Mouse (Mus musculus): ENCODE measurements around the gene Farp1. TPM values are rescaled to one million over a fixed set of nuclear protein-coding genes. Genes with fewer than 3 reads are reported as not detected.

Farp1 gene
- polyA plus RNA-seq, 1 experiment from 2014 or later = 45.2 TPM

DNA sequence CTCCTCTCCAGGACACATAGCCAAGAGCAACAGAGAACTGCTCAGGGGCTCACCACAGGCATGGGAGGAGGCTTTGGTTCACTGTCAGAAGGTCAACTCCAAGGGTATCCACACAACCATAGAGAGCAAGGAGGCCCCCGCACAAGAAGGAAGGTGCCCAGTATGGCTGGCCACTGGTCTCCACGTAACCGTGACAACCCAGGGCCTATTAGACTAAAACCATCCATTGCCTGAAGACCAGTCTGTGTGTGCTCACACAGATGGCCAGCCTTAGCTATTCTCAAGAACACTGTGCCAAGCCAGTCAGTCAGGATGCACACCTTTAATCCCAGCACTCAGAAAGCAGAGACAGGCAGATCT is 282.3 kb downstream of the Farp1 start:
- H3K4me2 ChIP-seq (replicated peaks) = no peak overlapping the region

GRCm38 (mm10) chr14:121318382-121318781 is 283.4 kb downstream of the Farp1 start:
- Histone ChIP-seq H3K36me3 (replicated peaks; ENCODE audit: control insufficient read depth, insufficient read depth) (no peaks in the 10 kb centered on the region), H3K9ac (no peak overlapping the region), H3K4me1 (replicated peaks; ENCODE audit: control insufficient read depth, insufficient read depth, low read length) (peaks cover 15% of the 10 kb centered on the region), H3K9me3 (ENCODE audit: control insufficient read depth, low read length) (no peaks in the 10 kb centered on the region), H3K27ac (no peak overlapping the region), H3K4me3 (replicated peaks; ENCODE audit: low read length) (no peak overlapping the region), H3K4me2 (replicated peaks) (no peak overlapping the region), H3K27me3 (ENCODE audit: control insufficient read depth, insufficient read depth, low read length) (no peaks in the 10 kb centered on the region)
- 89% methylated on average over 5 of the region's 5 CpGs for WGBS
- DNase-seq (ENCODE audit: low spot score) (no peak), ATAC-seq (ENCODE audit: low FRiP score) (no peak)

More for the DNA sequence above, 282.3 kb downstream of the Farp1 start:
- no peaks in the 10 kb centered on the region for H3K27me3 ChIP-seq (ENCODE audit: control insufficient read depth, insufficient read depth, low read length)
- H3K9me3 ChIP-seq (ENCODE audit: control insufficient read depth, low read length) = no peaks in the 10 kb centered on the region
- peaks cover 15% of the 10 kb centered on the region for H3K4me1 ChIP-seq (replicated peaks; ENCODE audit: control insufficient read depth, insufficient read depth, low read length)
- no peak overlapping the region for H3K9ac ChIP-seq
- 78% methylated on average over 3 of the region's 3 CpGs for WGBS
- DNase-seq (ENCODE audit: low spot score) (no peak), ATAC-seq (ENCODE audit: low FRiP score) (peak; percentile 31; the same call in 1 of the 2 replicates)
- H3K36me3 ChIP-seq (replicated peaks; ENCODE audit: control insufficient read depth, insufficient read depth) = no peaks in the 10 kb centered on the region
- H3K27ac ChIP-seq = no peak overlapping the region
- H3K4me3 ChIP-seq (replicated peaks; ENCODE audit: low read length) = no peak overlapping the region

DNA sequence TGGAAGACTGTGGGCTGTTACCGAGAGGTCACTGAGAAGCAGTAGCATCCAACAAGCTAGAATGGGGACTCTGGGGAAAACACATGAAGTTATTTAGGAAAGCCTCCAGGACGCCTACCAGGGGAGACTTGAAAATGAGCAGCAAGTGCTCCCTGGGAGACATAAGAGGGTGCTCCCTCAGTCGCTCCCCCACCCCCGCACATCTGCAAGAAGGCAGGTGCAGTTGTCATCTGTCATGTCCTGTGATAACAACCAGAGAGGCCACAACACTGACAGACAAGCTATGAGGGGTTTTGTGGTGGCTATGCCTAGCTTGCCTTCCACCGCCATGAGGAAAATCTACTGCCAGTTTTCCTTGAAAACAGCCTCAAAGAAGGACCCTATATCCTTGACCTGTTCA is 287.1 kb downstream of the Farp1 start:
- H3K27ac ChIP-seq = no peak overlapping the region
- no peak overlapping the region for H3K4me3 ChIP-seq (replicated peaks; ENCODE audit: low read length)
- WGBS = 86% methylated on average over 5 of the region's 5 CpGs
- no peak overlapping the region for H3K9ac ChIP-seq
- no peak for DNase-seq (ENCODE audit: low spot score)
- no peaks in the 10 kb centered on the region for H3K36me3 ChIP-seq (replicated peaks; ENCODE audit: control insufficient read depth, insufficient read depth)
- ATAC-seq (ENCODE audit: low FRiP score) = no peak
- H3K4me1 ChIP-seq (replicated peaks; ENCODE audit: control insufficient read depth, insufficient read depth, low read length) = peaks cover 3% of the 10 kb centered on the region; the same call in 1 of the 2 replicates
- H3K27me3 ChIP-seq (ENCODE audit: control insufficient read depth, insufficient read depth, low read length) = no peaks in the 10 kb centered on the region
- H3K9me3 ChIP-seq (ENCODE audit: control insufficient read depth, low read length) = no peaks in the 10 kb centered on the region
- H3K4me2 ChIP-seq (replicated peaks) = no peak overlapping the region

- Histone ChIP-seq H3K4me2 (replicated peaks) (no peak overlapping the region), H3K27ac (no peak overlapping the region), H3K9ac (no peak overlapping the region), H3K36me3 (replicated peaks; ENCODE audit: control insufficient read depth, insufficient read depth) (no peaks in the 10 kb centered on the region), H3K4me1 (replicated peaks; ENCODE audit: control insufficient read depth, insufficient read depth, low read length) (no peaks in the 10 kb centered on the region), H3K4me3 (replicated peaks; ENCODE audit: low read length) (no peak overlapping the region), H3K9me3 (ENCODE audit: control insufficient read depth, low read length) (no peaks in the 10 kb centered on the region), H3K27me3 (ENCODE audit: control insufficient read depth, insufficient read depth, low read length) (no peaks in the 10 kb centered on the region)
- WGBS = 86% methylated on average over 7 of the region's 7 CpGs
- ATAC-seq (ENCODE audit: low FRiP score) = no peak
- DNase-seq (ENCODE audit: low spot score) = no peak
These were observed 287.6 kb downstream of the Farp1 start for GRCm38 (mm10) chr14:121322641-121323040.

DNA sequence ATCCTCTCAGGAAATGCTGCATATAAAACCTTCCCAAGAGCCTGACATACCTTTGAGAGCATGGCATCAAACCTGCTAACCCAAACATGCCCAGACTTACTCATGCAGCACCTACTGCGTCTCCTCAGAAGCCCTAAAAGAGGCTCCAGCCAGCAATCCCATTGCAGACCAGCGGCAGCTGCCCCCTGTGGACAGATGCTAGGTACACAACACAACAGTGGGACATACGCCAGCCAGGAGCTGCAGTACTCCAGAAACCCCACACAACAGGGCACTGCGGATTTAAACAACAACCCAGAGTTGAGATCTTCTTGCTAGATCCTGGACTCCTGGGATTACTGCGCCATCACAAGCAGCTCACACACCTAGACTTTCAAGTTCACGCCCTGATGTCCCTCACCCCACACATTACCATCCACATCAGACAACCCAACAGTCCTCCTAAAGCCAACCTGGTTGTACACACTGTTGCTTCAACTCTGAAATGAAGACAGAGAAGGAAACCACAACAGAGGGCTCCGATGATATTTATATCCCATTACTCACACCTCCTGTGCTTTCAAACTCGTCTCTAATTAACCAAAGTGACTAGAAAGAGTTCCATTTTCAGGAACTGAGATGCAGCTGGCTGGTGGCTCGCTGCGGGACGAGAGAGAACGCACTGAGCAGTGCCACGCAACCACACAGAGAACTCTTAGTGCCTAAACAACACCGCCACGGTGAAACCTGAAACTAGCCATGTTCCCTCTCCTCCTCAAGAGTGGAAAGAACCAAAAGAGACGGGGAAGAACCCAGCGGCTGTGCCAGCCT is 289.7 kb downstream of the Farp1 start:
- WGBS = 90% methylated on average over 17 of the region's 17 CpGs
- Histone ChIP-seq H3K4me1 (replicated peaks; ENCODE audit: control insufficient read depth, insufficient read depth, low read length) (no peaks in the 10 kb centered on the region), H3K9me3 (ENCODE audit: control insufficient read depth, low read length) (no peaks in the 10 kb centered on the region), H3K4me2 (replicated peaks) (no peak overlapping the region), H3K27me3 (ENCODE audit: control insufficient read depth, insufficient read depth, low read length) (no peaks in the 10 kb centered on the region), H3K27ac (no peak overlapping the region), H3K9ac (no peak overlapping the region), H3K36me3 (replicated peaks; ENCODE audit: control insufficient read depth, insufficient read depth) (no peaks in the 10 kb centered on the region), H3K4me3 (replicated peaks; ENCODE audit: low read length) (no peak overlapping the region)
- no peak for DNase-seq (ENCODE audit: low spot score)
- no peak for ATAC-seq (ENCODE audit: low FRiP score)

DNA sequence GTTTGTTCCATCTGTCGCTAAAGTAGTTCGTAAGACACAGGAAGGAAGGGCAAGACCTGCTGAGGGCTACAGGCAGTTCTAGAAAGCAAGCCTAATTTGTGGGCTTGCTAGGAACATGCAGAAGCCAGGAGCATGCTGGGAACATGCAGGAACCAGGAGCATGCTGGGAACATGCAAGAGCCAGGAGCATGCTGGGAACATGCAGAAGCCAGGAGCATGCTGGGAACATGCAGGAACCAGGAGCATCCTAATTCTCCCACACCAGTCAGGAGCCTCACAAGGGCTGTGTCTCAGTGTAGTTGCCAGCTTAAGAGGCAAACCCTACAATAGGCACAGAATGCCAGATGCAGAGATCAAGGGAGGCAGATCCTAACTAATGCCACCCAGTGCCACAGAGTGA is 291.4 kb downstream of the Farp1 start:
- H3K9ac ChIP-seq = no peak overlapping the region
- no peaks in the 10 kb centered on the region for H3K9me3 ChIP-seq (ENCODE audit: control insufficient read depth, low read length)
- 83% methylated on average over 2 of the region's 2 CpGs for WGBS
- H3K4me2 ChIP-seq (replicated peaks) = no peak overlapping the region
- no peaks in the 10 kb centered on the region for H3K4me1 ChIP-seq (replicated peaks; ENCODE audit: control insufficient read depth, insufficient read depth, low read length)
- H3K36me3 ChIP-seq (replicated peaks; ENCODE audit: control insufficient read depth, insufficient read depth) = no peaks in the 10 kb centered on the region
- no peak for ATAC-seq (ENCODE audit: low FRiP score)
- H3K27ac ChIP-seq = no peak overlapping the region
- DNase-seq (ENCODE audit: low spot score) = no peak
- H3K4me3 ChIP-seq (replicated peaks; ENCODE audit: low read length) = no peak overlapping the region
- no peaks in the 10 kb centered on the region for H3K27me3 ChIP-seq (ENCODE audit: control insufficient read depth, insufficient read depth, low read length)

GRCm38 (mm10) chr14:121328878-121329277 is 293.9 kb downstream of the Farp1 start:
- 89% methylated on average over 5 of the region's 5 CpGs for WGBS
- Histone ChIP-seq H3K27me3 (ENCODE audit: control insufficient read depth, insufficient read depth, low read length) (no peaks in the 10 kb centered on the region), H3K4me2 (replicated peaks) (no peak overlapping the region), H3K4me3 (replicated peaks; ENCODE audit: low read length) (no peak overlapping the region), H3K9me3 (ENCODE audit: control insufficient read depth, low read length) (no peaks in the 10 kb centered on the region), H3K4me1 (replicated peaks; ENCODE audit: control insufficient read depth, insufficient read depth, low read length) (no peaks in the 10 kb centered on the region), H3K36me3 (replicated peaks; ENCODE audit: control insufficient read depth, insufficient read depth) (no peaks in the 10 kb centered on the region), H3K9ac (no peak overlapping the region), H3K27ac (no peak overlapping the region)
- ATAC-seq (ENCODE audit: low FRiP score) (no peak), DNase-seq (ENCODE audit: low spot score) (no peak)

GRCm38 (mm10) chr14:121329401-121330089 is 294.5 kb downstream of the Farp1 start:
- Histone ChIP-seq H3K9me3 (ENCODE audit: control insufficient read depth, low read length) (no peaks in the 10 kb centered on the region), H3K27ac (no peak overlapping the region), H3K4me2 (replicated peaks) (no peak overlapping the region), H3K9ac (no peak overlapping the region), H3K36me3 (replicated peaks; ENCODE audit: control insufficient read depth, insufficient read depth) (no peaks in the 10 kb centered on the region), H3K4me3 (replicated peaks; ENCODE audit: low read length) (no peak overlapping the region), H3K4me1 (replicated peaks; ENCODE audit: control insufficient read depth, insufficient read depth, low read length) (no peaks in the 10 kb centered on the region), H3K27me3 (ENCODE audit: control insufficient read depth, insufficient read depth, low read length) (no peaks in the 10 kb centered on the region)
- DNase-seq (ENCODE audit: low spot score) (no peak), ATAC-seq (ENCODE audit: low FRiP score) (no peak)
- 75% methylated on average over 5 of the region's 5 CpGs for WGBS

GRCm38 (mm10) chr14:121330090-121330408 is 295.0 kb downstream of the Farp1 start:
- DNase-seq (ENCODE audit: low spot score) (no peak), ATAC-seq (ENCODE audit: low FRiP score) (no peak)
- Histone ChIP-seq H3K4me3 (replicated peaks; ENCODE audit: low read length) (no peak overlapping the region), H3K4me1 (replicated peaks; ENCODE audit: control insufficient read depth, insufficient read depth, low read length) (no peaks in the 10 kb centered on the region), H3K36me3 (replicated peaks; ENCODE audit: control insufficient read depth, insufficient read depth) (no peaks in the 10 kb centered on the region), H3K4me2 (replicated peaks) (no peak overlapping the region), H3K27ac (no peak overlapping the region), H3K27me3 (ENCODE audit: control insufficient read depth, insufficient read depth, low read length) (no peaks in the 10 kb centered on the region), H3K9ac (no peak overlapping the region), H3K9me3 (ENCODE audit: control insufficient read depth, low read length) (no peaks in the 10 kb centered on the region)
- 91% methylated on average over 3 of the region's 3 CpGs for WGBS

Data from hindbrain, embryonic 14.5 days (tissue).